Mouse (Mus musculus): ENCODE measurements around the gene Clic1. TPM values are rescaled to one million over a fixed set of nuclear protein-coding genes. Genes with fewer than 3 reads are reported as not detected.
"Not testable (repeated sequence)": the region's sequence is repeated elsewhere in the genome, so short reads cannot be mapped to it uniquely, and the experiment has no call there.

Gene Clic1
- polyA plus RNA-seq, 1 experiment from 2014 or later, result 17.7 TPM

DNA sequence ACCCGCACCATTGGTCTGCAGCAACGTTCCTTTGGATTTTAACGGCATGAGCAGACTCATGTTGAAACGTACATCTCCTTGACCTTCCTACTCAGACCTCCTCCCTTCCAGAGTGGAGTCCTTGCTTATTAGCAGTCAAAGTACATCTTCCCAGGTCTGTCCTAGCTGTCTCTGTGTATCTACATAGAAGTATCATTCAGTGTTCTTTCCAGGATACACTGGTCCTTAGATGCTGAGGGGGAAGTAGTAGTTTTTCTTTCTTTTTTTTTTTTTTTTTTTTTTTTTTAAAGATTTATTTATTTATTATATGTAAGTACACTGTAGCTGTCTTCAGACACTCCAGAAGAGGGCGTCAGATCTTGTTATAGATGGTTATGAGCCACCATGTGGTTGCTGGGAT is 43.9 kb upstream of the Clic1 start:
- not testable (repeated sequence) for H3K9me3 ChIP-seq (ENCODE audit: control insufficient read depth, low read length); H3K27ac ChIP-seq (replicated peaks; ENCODE audit: low read depth, low read length); H3K4me3 ChIP-seq (replicated peaks; ENCODE audit: low read depth, low read length); H3K27me3 ChIP-seq (ENCODE audit: control insufficient read depth, insufficient read depth, low read length); DNase-seq; ATAC-seq (ENCODE audit: low FRiP score, low TSS enrichment); H3K9ac ChIP-seq (replicated peaks; ENCODE audit: low read length); H3K4me2 ChIP-seq (ENCODE audit: low read length)
- WGBS, result 93% methylated on average over 4 of the region's 5 CpGs
- Histone ChIP-seq H3K4me1 (ENCODE audit: control insufficient read depth, insufficient read depth, low read length) (peaks cover 11% of the 10 kb centered on the region), H3K36me3 (ENCODE audit: control insufficient read depth, insufficient read depth, low read length) (peaks cover 55% of the 10 kb centered on the region)

DNA sequence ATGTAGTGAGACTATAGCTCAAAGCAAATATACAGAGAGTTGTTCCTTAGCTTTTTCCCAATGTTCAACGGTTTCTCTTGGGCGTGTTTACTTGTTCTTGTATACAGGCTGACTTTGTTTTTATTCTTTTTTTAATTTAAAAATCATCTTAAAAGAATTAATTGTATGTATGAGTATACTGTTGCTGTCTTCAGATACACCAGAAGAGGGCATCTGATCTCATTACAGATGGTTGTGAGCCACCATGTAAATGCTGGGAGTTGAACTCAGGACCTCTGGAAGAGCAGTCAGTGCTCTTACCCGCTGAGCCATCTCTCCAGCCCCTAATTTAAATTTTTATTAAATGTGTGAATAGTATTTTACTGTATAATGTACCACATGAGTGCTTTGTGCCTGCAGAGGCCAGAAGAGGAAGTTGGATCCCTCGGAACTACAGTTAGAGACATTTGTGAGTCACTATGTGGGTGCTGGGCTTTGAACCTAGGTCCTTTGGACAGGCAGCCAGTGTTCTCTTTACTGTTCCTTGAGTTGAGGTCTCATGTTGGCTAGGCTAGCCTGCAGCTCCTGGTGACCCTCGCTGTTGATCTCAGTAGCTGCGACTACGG is 42.3 kb upstream of the Clic1 start:
- H3K9ac ChIP-seq (replicated peaks; ENCODE audit: low read length), result no peak overlapping the region
- H3K4me2 ChIP-seq (ENCODE audit: low read length), result no peak overlapping the region
- peaks cover 3% of the 10 kb centered on the region for H3K4me1 ChIP-seq (ENCODE audit: control insufficient read depth, insufficient read depth, low read length)
- no peak for ATAC-seq (ENCODE audit: low FRiP score, low TSS enrichment)
- H3K4me3 ChIP-seq (replicated peaks; ENCODE audit: low read depth, low read length), result no peak overlapping the region
- H3K27ac ChIP-seq (replicated peaks; ENCODE audit: low read depth, low read length), result no peak overlapping the region
- H3K27me3 ChIP-seq (ENCODE audit: control insufficient read depth, insufficient read depth, low read length), result no peaks in the 10 kb centered on the region
- peaks cover 70% of the 10 kb centered on the region for H3K36me3 ChIP-seq (ENCODE audit: control insufficient read depth, insufficient read depth, low read length)
- whole genome bisulfite sequencing, result 96% methylated on average over 7 of the region's 7 CpGs
- H3K9me3 ChIP-seq (ENCODE audit: control insufficient read depth, low read length), result no peaks in the 10 kb centered on the region
- no peak for DNase-seq

DNA sequence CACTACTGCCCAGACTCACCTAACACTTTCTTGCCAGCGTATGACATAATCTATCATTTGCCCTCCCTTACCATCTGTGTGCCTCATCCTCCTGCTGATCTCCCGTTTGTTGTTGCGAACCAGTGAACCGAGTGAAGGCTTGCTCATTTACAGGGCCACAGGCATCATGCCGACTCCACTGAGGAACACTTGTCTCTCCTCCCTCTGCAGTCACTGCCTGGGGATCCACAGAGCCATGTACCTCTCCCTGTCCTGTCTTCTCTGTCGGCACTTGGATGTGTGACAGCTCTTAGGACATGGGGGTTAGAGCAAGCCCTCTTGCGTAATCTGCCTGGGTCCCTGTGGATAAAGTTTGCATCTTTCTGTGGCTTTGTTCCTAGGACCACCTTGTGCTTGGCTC is 40.2 kb upstream of the Clic1 start:
- WGBS, result 86% methylated on average over 7 of the region's 7 CpGs
- DNase-seq (no peak), ATAC-seq (ENCODE audit: low FRiP score, low TSS enrichment) (no peak)
- Histone ChIP-seq H3K9me3 (ENCODE audit: control insufficient read depth, low read length) (no peaks in the 10 kb centered on the region), H3K4me1 (ENCODE audit: control insufficient read depth, insufficient read depth, low read length) (no peaks in the 10 kb centered on the region), H3K4me2 (ENCODE audit: low read length) (no peak overlapping the region), H3K4me3 (replicated peaks; ENCODE audit: low read depth, low read length) (no peak overlapping the region), H3K9ac (replicated peaks; ENCODE audit: low read length) (no peak overlapping the region), H3K36me3 (ENCODE audit: control insufficient read depth, insufficient read depth, low read length) (peaks cover 85% of the 10 kb centered on the region), H3K27me3 (ENCODE audit: control insufficient read depth, insufficient read depth, low read length) (no peaks in the 10 kb centered on the region), H3K27ac (replicated peaks; ENCODE audit: low read depth, low read length) (no peak overlapping the region)

DNA sequence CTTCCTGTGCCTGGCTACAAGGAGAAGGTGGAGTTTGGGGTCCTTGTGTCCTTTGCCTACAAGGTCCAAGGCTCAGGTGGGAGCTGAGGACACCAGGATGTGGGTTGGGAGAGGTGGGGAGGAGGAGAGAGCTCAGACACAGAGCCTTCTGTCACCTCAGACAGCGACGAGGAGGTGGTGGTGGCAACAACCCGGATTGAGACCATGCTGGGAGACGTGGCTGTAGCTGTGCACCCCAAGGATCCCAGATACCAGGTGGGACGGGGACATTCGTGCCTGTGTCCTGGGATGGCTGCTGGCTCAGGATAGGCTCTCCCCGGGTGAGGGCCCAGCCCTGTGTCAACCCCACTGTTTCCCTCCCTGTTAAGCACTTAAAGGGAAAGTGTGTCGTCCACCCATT is 38.3 kb upstream of the Clic1 start:
- Histone ChIP-seq H3K4me2 (ENCODE audit: low read length) (no peak overlapping the region), H3K27ac (replicated peaks; ENCODE audit: low read depth, low read length) (no peak overlapping the region), H3K9ac (replicated peaks; ENCODE audit: low read length) (no peak overlapping the region), H3K4me3 (replicated peaks; ENCODE audit: low read depth, low read length) (no peak overlapping the region), H3K27me3 (ENCODE audit: control insufficient read depth, insufficient read depth, low read length) (no peaks in the 10 kb centered on the region), H3K9me3 (ENCODE audit: control insufficient read depth, low read length) (no peaks in the 10 kb centered on the region), H3K4me1 (ENCODE audit: control insufficient read depth, insufficient read depth, low read length) (no peaks in the 10 kb centered on the region), H3K36me3 (ENCODE audit: control insufficient read depth, insufficient read depth, low read length) (peaks cover 89% of the 10 kb centered on the region)
- WGBS, result 91% methylated on average over 8 of the region's 8 CpGs
- ATAC-seq (ENCODE audit: low FRiP score, low TSS enrichment), result no peak
- DNase-seq, result no peak

DNA sequence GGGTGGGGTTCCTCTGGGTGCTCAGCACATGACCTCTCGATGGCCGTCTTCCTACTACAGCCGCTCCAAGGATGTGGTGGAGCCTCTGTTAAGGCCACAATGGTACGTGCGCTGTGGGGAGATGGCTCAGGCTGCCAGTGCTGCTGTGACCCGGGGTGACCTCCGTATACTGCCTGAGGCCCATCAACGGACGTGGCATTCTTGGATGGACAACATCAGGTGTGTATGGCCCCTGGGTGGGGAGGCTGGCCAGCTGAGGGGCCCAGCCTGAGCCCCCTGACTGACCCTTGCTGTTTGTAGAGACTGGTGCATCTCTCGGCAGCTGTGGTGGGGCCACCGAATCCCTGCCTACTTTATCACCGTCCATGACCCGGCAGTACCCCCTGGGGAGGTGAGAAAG is 37.3 kb upstream of the Clic1 start:
- no peaks in the 10 kb centered on the region for H3K4me1 ChIP-seq (ENCODE audit: control insufficient read depth, insufficient read depth, low read length)
- H3K36me3 ChIP-seq (ENCODE audit: control insufficient read depth, insufficient read depth, low read length), result peaks cover 85% of the 10 kb centered on the region
- 93% methylated on average over 13 of the region's 13 CpGs for WGBS
- no peak overlapping the region for H3K9ac ChIP-seq (replicated peaks; ENCODE audit: low read length)
- no peak for ATAC-seq (ENCODE audit: low FRiP score, low TSS enrichment)
- no peak overlapping the region for H3K27ac ChIP-seq (replicated peaks; ENCODE audit: low read depth, low read length)
- H3K9me3 ChIP-seq (ENCODE audit: control insufficient read depth, low read length), result no peaks in the 10 kb centered on the region
- no peak overlapping the region for H3K4me3 ChIP-seq (replicated peaks; ENCODE audit: low read depth, low read length)
- H3K4me2 ChIP-seq (ENCODE audit: low read length), result no peak overlapping the region
- no peak for DNase-seq
- H3K27me3 ChIP-seq (ENCODE audit: control insufficient read depth, insufficient read depth, low read length), result no peaks in the 10 kb centered on the region

DNA sequence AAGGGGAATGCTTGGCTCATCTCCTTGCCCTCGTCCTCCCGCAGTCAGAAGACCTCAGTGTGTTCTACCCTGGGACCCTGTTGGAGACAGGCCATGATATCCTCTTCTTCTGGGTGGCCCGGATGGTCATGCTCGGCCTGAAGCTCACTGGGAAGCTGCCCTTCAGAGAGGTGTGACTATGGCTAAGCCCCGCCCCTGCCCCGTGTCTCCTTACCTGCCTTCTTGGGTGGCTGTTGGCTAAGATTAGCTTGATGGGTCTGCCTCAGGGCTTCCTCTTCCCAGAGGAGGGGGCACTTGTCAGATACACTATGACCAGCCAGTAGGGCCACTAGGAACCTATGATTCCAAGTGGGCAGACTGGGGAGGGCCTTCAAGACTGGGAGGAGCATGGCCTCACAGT is 36.5 kb upstream of the Clic1 start:
- H3K4me3 ChIP-seq (replicated peaks; ENCODE audit: low read depth, low read length), result no peak overlapping the region
- no peaks in the 10 kb centered on the region for H3K27me3 ChIP-seq (ENCODE audit: control insufficient read depth, insufficient read depth, low read length)
- peaks cover 78% of the 10 kb centered on the region for H3K36me3 ChIP-seq (ENCODE audit: control insufficient read depth, insufficient read depth, low read length)
- H3K9me3 ChIP-seq (ENCODE audit: control insufficient read depth, low read length), result no peaks in the 10 kb centered on the region
- no peak overlapping the region for H3K27ac ChIP-seq (replicated peaks; ENCODE audit: low read depth, low read length)
- ATAC-seq (ENCODE audit: low FRiP score, low TSS enrichment) (no peak), DNase-seq (no peak)
- no peak overlapping the region for H3K4me2 ChIP-seq (ENCODE audit: low read length)
- no peak overlapping the region for H3K9ac ChIP-seq (replicated peaks; ENCODE audit: low read length)
- WGBS, result 88% methylated on average over 6 of the region's 6 CpGs
- H3K4me1 ChIP-seq (ENCODE audit: control insufficient read depth, insufficient read depth, low read length), result no peaks in the 10 kb centered on the region

DNA sequence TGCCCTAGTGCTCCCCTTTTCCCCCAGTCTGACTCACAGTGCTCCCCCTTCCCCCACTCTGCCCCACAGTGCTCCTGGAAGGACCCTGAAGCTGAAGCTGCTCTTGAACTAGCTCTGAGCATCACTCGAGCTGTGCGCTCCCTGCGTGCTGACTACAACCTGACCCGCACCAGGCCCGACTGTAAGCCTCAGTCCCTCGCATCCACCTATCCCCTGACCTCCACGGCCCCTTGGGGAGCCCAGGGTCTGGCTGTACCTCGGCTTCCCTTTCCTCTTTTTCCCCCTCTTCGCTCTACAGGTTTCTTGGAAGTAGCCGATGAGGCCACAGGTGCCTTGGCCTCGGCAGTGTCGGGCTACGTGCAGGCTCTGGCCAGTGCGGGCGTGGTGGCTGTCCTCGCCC is 34.5 kb upstream of the Clic1 start:
- Histone ChIP-seq H3K9ac (replicated peaks; ENCODE audit: low read length) (no peak overlapping the region), H3K4me2 (ENCODE audit: low read length) (no peak overlapping the region), H3K27ac (replicated peaks; ENCODE audit: low read depth, low read length) (no peak overlapping the region), H3K9me3 (ENCODE audit: control insufficient read depth, low read length) (no peaks in the 10 kb centered on the region), H3K36me3 (ENCODE audit: control insufficient read depth, insufficient read depth, low read length) (peaks cover 67% of the 10 kb centered on the region), H3K27me3 (ENCODE audit: control insufficient read depth, insufficient read depth, low read length) (no peaks in the 10 kb centered on the region), H3K4me3 (replicated peaks; ENCODE audit: low read depth, low read length) (no peak overlapping the region), H3K4me1 (ENCODE audit: control insufficient read depth, insufficient read depth, low read length) (no peaks in the 10 kb centered on the region)
- no peak for DNase-seq
- ATAC-seq (ENCODE audit: low FRiP score, low TSS enrichment), result no peak
- 93% methylated on average over 16 of the region's 16 CpGs for WGBS

DNA sequence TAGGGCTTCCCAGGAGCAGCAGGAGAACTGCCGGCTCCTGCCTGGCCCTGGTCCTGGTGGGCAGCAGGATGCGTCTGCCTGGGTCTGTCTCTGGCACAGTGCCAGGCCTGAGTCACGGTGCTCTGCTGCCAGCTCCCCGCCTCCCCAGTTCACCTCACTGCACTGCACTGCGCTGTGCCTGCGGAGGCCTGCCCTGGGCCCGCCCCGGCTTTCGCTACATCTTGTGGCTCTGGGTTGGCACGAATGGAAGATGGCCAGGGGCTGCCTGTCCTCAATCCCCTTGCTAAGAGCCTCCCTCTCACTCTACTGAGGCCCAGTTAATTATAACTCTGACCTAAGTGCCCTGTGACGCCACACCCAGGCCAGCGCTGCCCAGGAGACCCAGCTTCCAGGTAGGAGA is 33.4 kb upstream of the Clic1 start, which contains the start of gene Vwa7:
TSS of gene Vwa7 (plus strand) at position 204 of the 400 bp plus-strand sequence.
- 63% methylated on average over 12 of the region's 12 CpGs for WGBS
- Histone ChIP-seq H3K4me2 (ENCODE audit: low read length) (no peak within 1 kb of the TSS), H3K27me3 (ENCODE audit: control insufficient read depth, insufficient read depth, low read length) (no peaks in the 10 kb centered on the region), H3K9ac (replicated peaks; ENCODE audit: low read length) (no peak within 1 kb of the TSS; the same call in 1 of the 2 replicates), H3K36me3 (ENCODE audit: control insufficient read depth, insufficient read depth, low read length) (peaks cover 56% of the 10 kb centered on the region), H3K4me1 (ENCODE audit: control insufficient read depth, insufficient read depth, low read length) (peaks cover under 1% of the 10 kb centered on the region; the same call in 1 of the 2 replicates), H3K27ac (replicated peaks; ENCODE audit: low read depth, low read length) (no peak within 1 kb of the TSS), H3K9me3 (ENCODE audit: control insufficient read depth, low read length) (no peaks in the 10 kb centered on the region), H3K4me3 (replicated peaks; ENCODE audit: low read depth, low read length) (no peak within 1 kb of the TSS)
- peak; percentile 31; the same call in 1 of the 2 replicates for ATAC-seq (ENCODE audit: low FRiP score, low TSS enrichment)
- peak; percentile 61 for DNase-seq
